Mouse (Mus musculus): ENCODE results near the gene Fbxl3.

Fbxl3 gene

GRCm38 (mm10) chr14:103037016-103037415, 62.4 kb downstream of the Fbxl3 start:
- no peak for DNase-seq (ENCODE audit: low spot score)

GRCm38 (mm10) chr14:103034076-103034475, 65.3 kb downstream of the Fbxl3 start:
- no peak for DNase-seq (ENCODE audit: low spot score)

DNA sequence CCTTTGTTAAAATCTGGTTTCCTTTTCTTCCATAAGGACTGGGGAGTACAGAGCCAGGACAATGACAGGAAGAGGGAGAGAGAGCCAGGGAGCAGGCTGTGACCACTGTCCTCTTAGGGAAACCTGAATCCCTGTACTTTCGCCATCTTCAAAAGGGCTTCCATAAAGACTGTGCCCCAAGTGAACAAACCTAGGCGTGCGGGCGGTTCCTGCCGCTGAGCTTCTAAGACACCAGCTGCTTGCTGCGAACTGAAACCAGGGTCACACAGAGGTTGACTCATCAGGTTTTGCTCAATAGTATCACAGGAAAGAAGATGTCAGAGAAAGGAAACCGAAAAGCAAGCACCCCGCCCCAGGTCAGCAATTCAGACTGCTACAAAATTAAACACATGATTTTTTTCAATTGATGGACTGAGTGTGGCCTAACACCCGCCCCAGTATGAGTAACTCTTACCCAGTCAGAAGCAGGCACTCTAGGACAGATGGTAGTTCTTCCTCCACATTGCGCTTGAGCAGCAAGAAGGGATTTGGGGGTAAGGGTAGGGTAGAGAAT, 66.0 kb downstream of the Fbxl3 start:
- peak; percentile 32 for DNase-seq (ENCODE audit: low spot score)
